Mouse (Mus musculus): ENCODE results near the gene Gng13. TPM values are rescaled to one million over a fixed set of nuclear protein-coding genes. Genes with fewer than 3 reads are reported as not detected.

Gene Gng13
- total RNA-seq (2014; rRNA removed) (not detected in 2 replicates), polyA plus RNA-seq (2012; rRNA removed) (not detected in 2 replicates)

DNA sequence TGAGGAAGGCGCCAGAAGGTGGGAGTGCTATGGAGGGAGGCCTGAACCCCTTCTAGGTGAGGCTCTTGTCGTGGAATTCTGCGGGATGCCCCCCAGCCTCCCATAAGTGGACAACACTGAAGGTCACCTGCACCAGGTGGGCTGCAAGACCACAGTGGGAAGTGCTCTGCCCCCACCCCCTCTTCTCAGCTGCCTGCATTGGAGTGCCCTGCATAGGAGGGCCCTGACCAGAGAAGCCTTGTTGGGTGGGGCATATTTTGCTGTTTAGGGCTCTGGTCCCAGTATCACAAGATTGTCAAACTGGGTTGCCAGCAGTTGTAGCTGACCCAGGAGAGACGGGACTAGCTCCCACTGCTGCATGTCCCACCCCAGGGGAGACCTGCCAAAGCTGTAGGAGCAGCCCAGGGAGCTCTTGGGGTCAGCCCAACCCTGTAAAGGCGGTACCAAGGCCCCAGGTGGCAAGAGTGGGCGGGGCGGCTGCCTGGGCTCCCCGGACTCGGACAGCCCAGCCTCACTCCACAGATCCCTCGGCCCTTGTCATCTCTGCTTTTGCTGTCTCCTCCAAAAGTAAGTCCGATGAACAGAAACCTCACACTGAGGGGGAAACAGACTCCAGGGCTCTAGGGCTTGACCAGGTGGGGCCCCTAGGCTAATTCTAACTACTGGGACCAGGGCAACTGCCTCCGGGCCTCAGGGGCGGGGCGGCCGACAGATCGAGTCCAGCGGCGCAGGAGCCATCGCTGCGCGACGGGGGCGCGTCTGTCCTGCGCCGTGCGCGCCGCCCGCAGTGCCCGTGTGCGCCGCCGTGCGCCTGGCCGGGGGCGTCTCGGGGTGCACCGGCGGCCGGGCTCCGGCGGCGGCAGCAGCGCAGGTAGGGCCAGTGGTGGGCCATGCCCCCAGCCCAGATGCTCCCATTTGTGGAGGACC, at the start of gene Gng13:
Gene Gng13 (plus strand): TSS at position 461 of the 927 bp plus-strand sequence.
- WGBS, result 2% methylated on average over 45 of the region's 45 CpGs
- Histone ChIP-seq H3K4me1 (ENCODE audit: control insufficient read depth, insufficient read depth, low read length) (no peaks in the 10 kb centered on the region), H3K9ac (ENCODE audit: low read depth, low read length) (no peak within 1 kb of the TSS), H3K36me3 (ENCODE audit: control insufficient read depth, insufficient read depth, low read length) (no peaks in the 10 kb centered on the region), H3K27ac (replicated peaks; ENCODE audit: insufficient read depth, low read depth, low read length) (no peak within 1 kb of the TSS), H3K27me3 (ENCODE audit: control insufficient read depth, insufficient read depth, low read length) (peaks cover 10% of the 10 kb centered on the region; the same call in 1 of the 2 replicates), H3K79me2 (ENCODE audit: control insufficient read depth, insufficient read depth, low read length) (no peaks in the 10 kb centered on the region), H3K4me3 (ENCODE audit: insufficient read depth, low read depth, low read length) (no peak within 1 kb of the TSS)
- no peak for DNase-seq (ENCODE audit: extremely low read depth, low read depth, low spot score)
- TF ChIP-seq POLR2A (IDR thresholded peaks at IDR 0.05; ENCODE audit: extremely low read depth, insufficient read depth, low read length), result no peak
- no peak for TF ChIP-seq CTCF (IDR thresholded peaks at IDR 0.05; ENCODE audit: low read depth, low read length)

DNA sequence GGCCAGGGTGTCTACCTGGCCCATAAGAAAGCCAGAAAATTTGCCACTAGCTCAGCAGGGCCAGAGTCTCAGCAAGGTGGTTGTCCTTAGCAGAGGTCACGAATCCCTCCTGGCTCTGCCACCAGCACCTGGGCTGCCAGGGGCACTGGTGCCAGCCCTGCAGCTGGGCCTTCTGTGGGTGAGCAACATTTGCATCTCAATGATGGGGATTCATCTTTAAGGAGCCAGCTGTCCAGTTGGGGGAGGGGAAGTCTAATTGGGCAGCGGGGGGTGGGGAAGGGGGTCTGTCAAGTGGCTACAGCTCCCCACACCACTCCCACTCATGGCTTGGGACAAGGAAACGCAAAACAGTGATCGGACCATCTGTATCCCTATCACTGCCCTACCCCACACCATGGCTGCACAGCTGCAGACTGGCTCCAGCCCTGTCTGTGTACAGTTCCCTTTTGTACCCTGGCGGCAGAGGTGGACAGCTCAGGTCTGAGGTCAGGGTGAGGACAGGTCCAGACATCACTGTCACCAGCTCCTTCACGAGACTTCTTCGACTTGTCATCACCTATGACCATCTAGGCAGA, 48.4 kb upstream of the Gng13 start:
- Histone ChIP-seq H3K4me1 (ENCODE audit: control insufficient read depth, insufficient read depth, low read length) (no peaks in the 10 kb centered on the region), H3K27ac (replicated peaks; ENCODE audit: insufficient read depth, low read depth, low read length) (no peak overlapping the region), H3K27me3 (ENCODE audit: control insufficient read depth, insufficient read depth, low read length) (no peaks in the 10 kb centered on the region), H3K4me3 (ENCODE audit: insufficient read depth, low read depth, low read length) (no peak overlapping the region), H3K9ac (ENCODE audit: low read depth, low read length) (no peak overlapping the region), H3K79me2 (ENCODE audit: control insufficient read depth, insufficient read depth, low read length) (no peaks in the 10 kb centered on the region), H3K36me3 (ENCODE audit: control insufficient read depth, insufficient read depth, low read length) (no peaks in the 10 kb centered on the region)
- no peak for DNase-seq (ENCODE audit: extremely low read depth, low read depth, low spot score)
- 83% methylated on average over 7 of the region's 7 CpGs for WGBS
- TF ChIP-seq POLR2A (IDR thresholded peaks at IDR 0.05; ENCODE audit: extremely low read depth, insufficient read depth, low read length) (no peak), CTCF (IDR thresholded peaks at IDR 0.05; ENCODE audit: low read depth, low read length) (no peak)

DNA sequence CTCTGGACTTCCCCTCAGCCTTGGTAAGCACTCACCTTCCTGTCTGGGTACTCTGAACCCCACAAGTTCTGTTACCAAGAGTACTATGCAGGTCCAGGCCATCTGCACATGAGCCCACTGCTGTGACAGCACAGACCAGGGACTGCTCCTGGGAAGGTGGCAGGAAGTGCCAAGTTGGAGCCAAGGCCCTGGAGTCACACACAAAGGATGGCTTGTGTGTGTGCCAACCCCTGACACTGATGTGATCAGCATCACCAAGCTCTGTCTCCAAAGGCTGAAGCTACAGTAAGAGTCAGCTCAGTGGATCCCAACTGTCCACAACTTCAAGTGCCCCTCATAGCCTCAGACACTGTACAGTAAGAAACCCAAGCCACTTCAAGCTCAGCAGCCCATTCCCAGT, 44.0 kb upstream of the Gng13 start:
- Histone ChIP-seq H3K27ac (replicated peaks; ENCODE audit: insufficient read depth, low read depth, low read length) (no peak overlapping the region), H3K36me3 (ENCODE audit: control insufficient read depth, insufficient read depth, low read length) (no peaks in the 10 kb centered on the region), H3K27me3 (ENCODE audit: control insufficient read depth, insufficient read depth, low read length) (no peaks in the 10 kb centered on the region), H3K9ac (ENCODE audit: low read depth, low read length) (no peak overlapping the region), H3K4me1 (ENCODE audit: control insufficient read depth, insufficient read depth, low read length) (no peaks in the 10 kb centered on the region), H3K79me2 (ENCODE audit: control insufficient read depth, insufficient read depth, low read length) (no peaks in the 10 kb centered on the region), H3K4me3 (ENCODE audit: insufficient read depth, low read depth, low read length) (no peak overlapping the region)
- TF ChIP-seq POLR2A (IDR thresholded peaks at IDR 0.05; ENCODE audit: extremely low read depth, insufficient read depth, low read length) (no peak), CTCF (IDR thresholded peaks at IDR 0.05; ENCODE audit: low read depth, low read length) (no peak)
- no peak for DNase-seq (ENCODE audit: extremely low read depth, low read depth, low spot score)

DNA sequence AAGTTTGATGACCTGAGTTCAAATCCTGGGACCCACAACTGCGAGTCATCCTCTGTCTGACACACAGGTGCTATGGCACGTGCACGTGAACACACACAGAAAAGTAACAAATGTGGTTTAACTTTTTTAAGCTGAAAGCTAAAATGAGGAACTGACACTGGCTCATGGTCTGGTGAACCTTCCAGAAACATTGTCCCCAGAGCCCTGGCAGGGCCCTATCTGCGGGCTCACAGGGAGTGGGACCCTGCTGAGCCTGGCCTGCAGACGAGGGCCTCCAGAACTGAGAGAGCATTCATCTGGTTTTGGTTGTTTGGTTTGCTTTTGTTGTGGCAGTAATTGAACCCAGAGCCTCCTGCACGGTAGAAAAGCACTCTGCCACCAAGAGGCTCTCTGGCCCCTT, 39.0 kb upstream of the Gng13 start:
- H3K79me2 ChIP-seq (ENCODE audit: control insufficient read depth, insufficient read depth, low read length), result no peaks in the 10 kb centered on the region
- no peaks in the 10 kb centered on the region for H3K27me3 ChIP-seq (ENCODE audit: control insufficient read depth, insufficient read depth, low read length)
- no peaks in the 10 kb centered on the region for H3K36me3 ChIP-seq (ENCODE audit: control insufficient read depth, insufficient read depth, low read length)
- no peaks in the 10 kb centered on the region for H3K4me1 ChIP-seq (ENCODE audit: control insufficient read depth, insufficient read depth, low read length)
- DNase-seq (ENCODE audit: extremely low read depth, low read depth, low spot score), result peak; percentile 8
- no peak overlapping the region for H3K9ac ChIP-seq (ENCODE audit: low read depth, low read length)
- WGBS, result 71% methylated on average over 6 of the region's 6 CpGs
- no peak overlapping the region for H3K27ac ChIP-seq (replicated peaks; ENCODE audit: insufficient read depth, low read depth, low read length)
- no peak overlapping the region for H3K4me3 ChIP-seq (ENCODE audit: insufficient read depth, low read depth, low read length)
- TF ChIP-seq CTCF (IDR thresholded peaks at IDR 0.05; ENCODE audit: low read depth, low read length) (no peak), POLR2A (IDR thresholded peaks at IDR 0.05; ENCODE audit: extremely low read depth, insufficient read depth, low read length) (no peak)

DNA sequence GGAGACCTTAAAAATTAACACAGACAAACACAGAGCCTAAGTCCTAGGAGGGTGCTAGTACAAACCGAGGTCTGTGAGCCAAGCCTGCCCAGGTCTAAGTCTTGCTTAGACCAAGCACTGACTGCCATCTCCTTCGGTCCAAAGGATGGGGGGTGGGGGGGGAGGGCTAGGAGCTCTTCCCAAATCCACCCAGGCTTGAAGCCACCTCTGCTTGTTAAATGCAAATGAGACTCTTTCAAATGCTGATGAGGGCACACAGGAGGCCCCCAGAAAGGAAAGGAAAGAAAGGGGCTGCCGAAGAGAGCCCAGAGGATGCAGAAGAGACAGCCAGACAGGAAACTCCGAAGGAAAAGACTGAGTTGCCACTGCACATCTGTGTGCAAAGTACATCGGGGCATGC, 37.2 kb upstream of the Gng13 start:
- WGBS, result 29% methylated on average over 5 of the region's 5 CpGs
- no peak overlapping the region for H3K4me3 ChIP-seq (ENCODE audit: insufficient read depth, low read depth, low read length)
- DNase-seq (ENCODE audit: extremely low read depth, low read depth, low spot score), result no peak
- no peaks in the 10 kb centered on the region for H3K79me2 ChIP-seq (ENCODE audit: control insufficient read depth, insufficient read depth, low read length)
- H3K9ac ChIP-seq (ENCODE audit: low read depth, low read length), result no peak overlapping the region
- TF ChIP-seq CTCF (IDR thresholded peaks at IDR 0.05; ENCODE audit: low read depth, low read length), result no peak
- no peak for TF ChIP-seq POLR2A (IDR thresholded peaks at IDR 0.05; ENCODE audit: extremely low read depth, insufficient read depth, low read length)
- H3K4me1 ChIP-seq (ENCODE audit: control insufficient read depth, insufficient read depth, low read length), result no peaks in the 10 kb centered on the region
- no peak overlapping the region for H3K27ac ChIP-seq (replicated peaks; ENCODE audit: insufficient read depth, low read depth, low read length)
- H3K27me3 ChIP-seq (ENCODE audit: control insufficient read depth, insufficient read depth, low read length), result no peaks in the 10 kb centered on the region
- H3K36me3 ChIP-seq (ENCODE audit: control insufficient read depth, insufficient read depth, low read length), result no peaks in the 10 kb centered on the region

DNA sequence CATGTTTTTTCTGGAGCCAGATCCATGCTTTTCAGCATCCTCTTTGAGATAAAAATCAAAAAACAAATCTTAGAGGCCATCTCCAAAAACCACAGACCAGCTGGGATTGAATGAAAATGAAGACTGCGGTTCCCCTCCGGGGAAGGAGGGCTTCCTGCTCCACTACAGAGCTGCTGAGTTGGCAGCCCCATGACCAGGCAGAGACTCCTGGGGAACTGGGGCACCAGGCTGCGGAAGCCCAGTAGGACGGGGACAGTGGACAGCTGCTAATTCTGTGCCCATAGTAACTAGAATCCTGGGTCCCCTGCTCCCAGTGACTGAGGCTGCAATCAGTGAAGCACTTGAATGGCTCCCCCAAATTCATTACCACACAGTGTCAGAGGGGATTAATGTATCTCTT, 35.3 kb upstream of the Gng13 start:
- no peak for TF ChIP-seq CTCF (IDR thresholded peaks at IDR 0.05; ENCODE audit: low read depth, low read length)
- TF ChIP-seq POLR2A (IDR thresholded peaks at IDR 0.05; ENCODE audit: extremely low read depth, insufficient read depth, low read length), result no peak
- H3K4me1 ChIP-seq (ENCODE audit: control insufficient read depth, insufficient read depth, low read length), result no peaks in the 10 kb centered on the region
- no peak for DNase-seq (ENCODE audit: extremely low read depth, low read depth, low spot score)
- H3K27ac ChIP-seq (replicated peaks; ENCODE audit: insufficient read depth, low read depth, low read length), result no peak overlapping the region
- WGBS, result 79% methylated on average over 4 of the region's 4 CpGs
- H3K4me3 ChIP-seq (ENCODE audit: insufficient read depth, low read depth, low read length), result no peak overlapping the region
- H3K9ac ChIP-seq (ENCODE audit: low read depth, low read length), result no peak overlapping the region
- H3K79me2 ChIP-seq (ENCODE audit: control insufficient read depth, insufficient read depth, low read length), result no peaks in the 10 kb centered on the region
- H3K27me3 ChIP-seq (ENCODE audit: control insufficient read depth, insufficient read depth, low read length), result no peaks in the 10 kb centered on the region
- no peaks in the 10 kb centered on the region for H3K36me3 ChIP-seq (ENCODE audit: control insufficient read depth, insufficient read depth, low read length)

Data from liver, adult 2 months (tissue).